Mouse (Mus musculus): Measurements from ENCODE around the gene 1700017D01Rik.

DNA sequence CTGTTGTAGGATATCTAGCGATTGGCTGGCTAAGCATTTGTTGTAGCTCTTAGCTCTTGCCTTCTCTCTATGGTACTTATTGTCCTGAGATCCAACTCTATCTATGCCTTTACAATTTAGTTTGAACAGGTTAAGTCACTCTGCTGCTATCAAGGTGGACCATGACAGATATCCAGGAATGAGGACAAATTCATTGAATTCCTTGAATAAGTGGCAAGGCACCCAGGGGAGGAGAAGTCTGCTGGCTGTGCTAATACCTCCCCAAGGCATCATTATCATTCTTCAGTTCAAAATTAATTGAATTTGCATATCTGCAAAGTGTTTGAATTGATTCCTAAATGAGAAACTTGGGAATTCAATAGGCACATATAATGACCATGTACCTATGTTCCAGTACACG, 46.8 kb upstream of the 1700017D01Rik start:
- TF ChIP-seq CTCF (IDR thresholded peaks at IDR 0.05; ENCODE audit: insufficient read depth, low read length), result no peak
- TF ChIP-seq POLR2A (IDR thresholded peaks at IDR 0.05; ENCODE audit: borderline replicate concordance, extremely low read depth, low read depth, low read length), result no peak

Data from lung, adult 2 months (tissue).